Mouse (Mus musculus): ENCODE measurements at regions not wholly inside any gene's neighbourhood (a gene's known extent, or its start where the extent isn't known, plus 50 kb on each side); places are given as distances from the start of the nearest gene placed in this dataset.

- 77% methylated on average over 3 of the region's 3 CpGs for WGBS
Observed at GRCm38 (mm10) chr9:122637591-122637990, 109.6 kb upstream of the Topaz1 start.

GRCm38 (mm10) chr9:122639239-122639638 is 107.9 kb upstream of the Topaz1 start:
- no peak for DNase-seq (ENCODE audit: low spot score)
- Histone ChIP-seq H3K9me3 (no peaks in the 10 kb centered on the region), H3K27me3 (replicated peaks; ENCODE audit: low read depth, poor library complexity, severe bottlenecking) (no peaks in the 10 kb centered on the region; the same call in none of the 2 replicates), H3K27ac (replicated peaks) (no peak overlapping the region), H3K4me3 (no peak overlapping the region), H3K4me1 (no peaks in the 10 kb centered on the region), H3K36me3 (replicated peaks) (no peaks in the 10 kb centered on the region)
- 91% methylated on average over 4 of the region's 4 CpGs for WGBS

More at GRCm38 (mm10) chr9:122637591-122637990, 109.6 kb upstream of the Topaz1 start:
- Histone ChIP-seq H3K27ac (replicated peaks) (no peak overlapping the region), H3K9me3 (no peaks in the 10 kb centered on the region), H3K27me3 (replicated peaks; ENCODE audit: low read depth, poor library complexity, severe bottlenecking) (no peaks in the 10 kb centered on the region; the same call in 1 of the 2 replicates), H3K4me1 (no peaks in the 10 kb centered on the region), H3K36me3 (replicated peaks) (no peaks in the 10 kb centered on the region), H3K4me3 (no peak overlapping the region)
- no peak for DNase-seq (ENCODE audit: low spot score)

DNA sequence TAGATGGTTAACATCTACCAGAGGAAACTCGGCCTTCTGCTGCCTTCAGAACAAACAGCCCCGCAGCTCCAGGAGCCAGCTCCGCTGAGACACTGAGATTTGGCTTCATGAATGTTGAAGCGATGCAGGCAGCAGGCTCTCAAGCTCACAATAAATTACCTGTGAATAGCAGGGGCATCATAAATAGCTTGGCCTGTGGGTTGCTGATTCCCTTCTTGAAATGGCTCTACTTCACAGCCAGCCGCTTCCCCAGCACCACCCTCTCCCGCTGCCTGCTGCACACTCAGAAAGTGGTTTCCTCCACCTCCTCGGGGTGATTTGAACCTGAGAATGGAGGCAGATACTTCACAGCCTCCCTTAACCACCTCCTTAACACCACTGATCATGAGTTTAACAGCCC is 104.2 kb upstream of the Topaz1 start:
- H3K4me3 ChIP-seq: no peak overlapping the region
- no peaks in the 10 kb centered on the region for H3K4me1 ChIP-seq
- no peaks in the 10 kb centered on the region; the same call in none of the 2 replicates for H3K27me3 ChIP-seq (replicated peaks; ENCODE audit: low read depth, poor library complexity, severe bottlenecking)
- 73% methylated on average over 7 of the region's 7 CpGs for whole genome bisulfite sequencing
- H3K9me3 ChIP-seq: no peaks in the 10 kb centered on the region
- no peak for DNase-seq (ENCODE audit: low spot score)
- no peaks in the 10 kb centered on the region for H3K36me3 ChIP-seq (replicated peaks)
- no peak overlapping the region for H3K27ac ChIP-seq (replicated peaks)

DNA sequence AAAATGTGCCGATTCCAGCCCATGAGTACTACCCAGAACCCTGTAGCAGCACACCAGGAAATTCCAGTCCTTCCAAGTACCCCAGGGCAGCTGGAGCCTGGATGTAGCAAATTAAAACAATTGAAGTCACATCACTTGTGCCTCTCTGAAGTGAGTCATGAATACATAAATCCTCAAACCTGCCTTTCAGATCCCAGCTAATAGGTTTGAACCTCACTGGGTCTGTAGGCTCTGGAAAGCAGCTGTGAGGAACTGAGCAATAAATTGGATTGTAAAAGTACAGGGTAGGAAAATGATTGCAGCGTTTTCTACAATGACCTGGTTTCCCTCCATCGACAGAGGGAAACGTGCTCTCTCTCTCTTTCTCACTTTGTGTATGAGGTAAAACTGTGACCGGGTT is 101.6 kb upstream of the Topaz1 start:
- Histone ChIP-seq H3K27me3 (replicated peaks; ENCODE audit: low read depth, poor library complexity, severe bottlenecking) (no peaks in the 10 kb centered on the region; the same call in 1 of the 2 replicates), H3K36me3 (replicated peaks) (no peaks in the 10 kb centered on the region), H3K9me3 (no peaks in the 10 kb centered on the region), H3K27ac (replicated peaks) (no peak overlapping the region), H3K4me3 (no peak overlapping the region), H3K4me1 (no peaks in the 10 kb centered on the region)
- WGBS: 73% methylated on average over 5 of the region's 5 CpGs
- no peak for DNase-seq (ENCODE audit: low spot score)

DNA sequence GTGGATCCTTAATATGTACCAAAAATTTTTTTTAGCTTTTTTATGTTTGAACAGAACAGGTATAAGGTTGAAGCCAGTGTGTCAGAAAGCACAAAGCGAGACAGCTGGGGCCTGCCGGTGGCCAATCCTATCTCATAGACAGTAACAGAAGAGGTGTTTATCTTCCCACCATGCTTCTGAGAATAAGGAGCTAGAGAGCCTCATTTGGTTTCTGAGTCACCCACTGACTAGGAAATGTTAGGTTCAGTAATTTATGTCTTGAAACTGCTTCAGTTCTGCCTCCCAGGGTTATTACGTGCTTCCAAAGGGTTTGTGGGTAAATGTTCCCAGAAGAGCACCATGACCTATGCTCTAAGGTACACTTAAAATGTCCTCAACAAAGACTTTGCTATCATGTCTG is 96.3 kb upstream of the Topaz1 start:
- Histone ChIP-seq H3K27me3 (replicated peaks; ENCODE audit: low read depth, poor library complexity, severe bottlenecking) (no peaks in the 10 kb centered on the region), H3K4me1 (no peaks in the 10 kb centered on the region), H3K9me3 (no peaks in the 10 kb centered on the region), H3K36me3 (replicated peaks) (no peaks in the 10 kb centered on the region), H3K4me3 (no peak overlapping the region), H3K27ac (replicated peaks) (no peak overlapping the region)
- DNase-seq (ENCODE audit: low spot score): no peak
- 92% methylated on average over 3 of the region's 3 CpGs for WGBS

DNA sequence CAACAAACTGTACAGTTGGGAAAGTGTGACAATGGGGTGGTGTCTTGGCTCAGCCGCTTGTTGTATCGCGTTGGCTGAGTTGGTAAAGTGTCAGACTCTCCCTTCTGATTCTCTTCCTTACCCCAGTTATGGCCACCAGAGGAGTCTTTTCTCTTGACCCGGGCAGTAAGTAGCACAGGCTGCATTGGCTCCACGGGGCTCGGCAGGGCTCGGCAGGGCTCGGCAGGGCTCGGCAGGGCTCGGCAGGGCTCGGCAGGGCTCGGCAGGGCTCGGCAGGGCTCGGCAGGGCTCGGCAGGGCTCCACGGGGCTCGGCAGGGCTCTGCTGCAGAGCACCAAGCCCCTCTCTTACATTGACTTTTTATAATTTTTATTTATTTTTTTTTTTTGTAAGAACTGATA is 91.6 kb upstream of the Topaz1 start:
- Histone ChIP-seq H3K36me3 (replicated peaks) (no peaks in the 10 kb centered on the region), H3K9me3 (no peaks in the 10 kb centered on the region), H3K27me3 (replicated peaks; ENCODE audit: low read depth, poor library complexity, severe bottlenecking) (no peaks in the 10 kb centered on the region), H3K4me3 (no peak overlapping the region), H3K4me1 (peaks cover 7% of the 10 kb centered on the region), H3K27ac (replicated peaks) (no peak overlapping the region)
- DNase-seq (ENCODE audit: low spot score): peak; percentile 18
- 54% methylated on average over 17 of the region's 17 CpGs for WGBS

GRCm38 (mm10) chr9:122660050-122660449 is 87.1 kb upstream of the Topaz1 start:
- 74% methylated on average over 9 of the region's 9 CpGs for WGBS
- no peak overlapping the region for H3K4me3 ChIP-seq
- DNase-seq (ENCODE audit: low spot score): no peak
- no peaks in the 10 kb centered on the region for H3K36me3 ChIP-seq (replicated peaks)
- H3K4me1 ChIP-seq: peaks cover 7% of the 10 kb centered on the region
- no peaks in the 10 kb centered on the region for H3K9me3 ChIP-seq
- no peak overlapping the region for H3K27ac ChIP-seq (replicated peaks)
- H3K27me3 ChIP-seq (replicated peaks; ENCODE audit: low read depth, poor library complexity, severe bottlenecking): no peaks in the 10 kb centered on the region

DNA sequence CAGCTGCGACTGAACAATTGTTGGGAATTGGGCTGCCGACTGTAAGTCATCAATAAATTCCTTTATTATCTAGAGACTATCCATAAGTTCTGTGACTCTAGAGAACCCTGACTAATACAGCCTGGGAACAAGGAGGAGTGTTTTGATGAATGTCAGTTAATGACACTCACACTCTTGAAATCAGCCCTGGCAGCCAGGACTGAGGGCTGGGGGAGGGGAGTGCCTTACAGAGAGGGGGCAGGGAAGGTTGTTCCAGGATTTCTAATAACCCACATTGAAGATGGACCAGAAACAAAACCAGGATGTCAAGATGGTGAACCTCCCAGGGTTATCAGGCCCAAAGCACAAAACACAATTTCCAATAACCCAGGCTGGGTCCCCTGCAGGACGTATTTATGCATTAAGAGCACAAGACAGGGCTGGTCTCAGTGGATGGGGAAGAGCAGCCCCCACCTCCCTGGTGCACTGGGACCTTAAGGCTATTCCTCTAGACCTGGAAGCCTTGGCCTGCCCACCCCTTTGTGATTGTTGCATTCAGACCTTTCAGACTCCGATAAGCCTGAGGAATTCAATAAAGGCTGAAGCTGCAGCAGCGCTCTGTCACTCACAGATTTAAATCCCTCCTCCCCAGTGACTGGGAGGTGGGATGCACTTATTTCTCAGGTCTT is 80.0 kb upstream of the Topaz1 start:
- Histone ChIP-seq H3K4me3 (no peak overlapping the region), H3K36me3 (replicated peaks) (no peaks in the 10 kb centered on the region), H3K9me3 (no peaks in the 10 kb centered on the region), H3K4me1 (peaks cover 12% of the 10 kb centered on the region), H3K27ac (replicated peaks) (no peak overlapping the region), H3K27me3 (replicated peaks; ENCODE audit: low read depth, poor library complexity, severe bottlenecking) (peaks cover 5% of the 10 kb centered on the region; the same call in 1 of the 2 replicates)
- 32% methylated on average over 4 of the region's 5 CpGs for WGBS
- DNase-seq (ENCODE audit: low spot score): no peak

DNA sequence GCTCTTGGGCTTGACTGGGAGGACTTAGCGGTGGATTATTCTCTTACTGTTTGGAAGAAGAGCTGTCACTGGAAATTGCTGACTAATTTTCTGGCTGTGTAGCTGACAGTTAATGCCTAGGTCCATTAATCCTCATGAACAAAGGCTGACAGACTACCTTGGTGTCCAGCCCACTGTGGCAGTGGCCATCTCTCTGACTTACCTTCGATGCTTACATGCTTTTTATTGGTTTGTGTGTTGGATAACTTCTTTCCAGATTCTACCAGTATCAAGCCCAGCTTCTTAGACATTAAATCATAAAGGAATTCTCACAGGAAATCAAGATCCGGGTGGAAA is 79.5 kb upstream of the Topaz1 start:
- Histone ChIP-seq H3K36me3 (replicated peaks) (no peaks in the 10 kb centered on the region), H3K27me3 (replicated peaks; ENCODE audit: low read depth, poor library complexity, severe bottlenecking) (peaks cover 5% of the 10 kb centered on the region; the same call in 1 of the 2 replicates), H3K4me1 (peaks cover 14% of the 10 kb centered on the region), H3K9me3 (no peaks in the 10 kb centered on the region), H3K27ac (replicated peaks) (no peak overlapping the region), H3K4me3 (no peak overlapping the region)
- 61% methylated on average over 3 of the region's 3 CpGs for WGBS
- no peak for DNase-seq (ENCODE audit: low spot score)

GRCm38 (mm10) chr9:122673777-122674176 is 73.4 kb upstream of the Topaz1 start:
- Histone ChIP-seq H3K4me1 (peaks cover 21% of the 10 kb centered on the region), H3K27ac (replicated peaks) (no peak overlapping the region), H3K9me3 (no peaks in the 10 kb centered on the region), H3K27me3 (replicated peaks; ENCODE audit: low read depth, poor library complexity, severe bottlenecking) (no peaks in the 10 kb centered on the region), H3K36me3 (replicated peaks) (no peaks in the 10 kb centered on the region), H3K4me3 (no peak overlapping the region)
- 90% methylated on average over 3 of the region's 3 CpGs for WGBS
- DNase-seq (ENCODE audit: low spot score): no peak

- H3K36me3 ChIP-seq (replicated peaks): no peaks in the 10 kb centered on the region
- no peaks in the 10 kb centered on the region for H3K9me3 ChIP-seq
- peaks cover 28% of the 10 kb centered on the region for H3K4me1 ChIP-seq
- no peak overlapping the region for H3K27ac ChIP-seq (replicated peaks)
- 77% methylated on average over 14 of the region's 14 CpGs for WGBS
- no peak for DNase-seq (ENCODE audit: low spot score)
- H3K4me3 ChIP-seq: no peak overlapping the region
- no peaks in the 10 kb centered on the region for H3K27me3 ChIP-seq (replicated peaks; ENCODE audit: low read depth, poor library complexity, severe bottlenecking)
Observed at GRCm38 (mm10) chr9:122678001-122678696, 69.0 kb upstream of the Topaz1 start.

GRCm38 (mm10) chr9:122687170-122687569 is 60.0 kb upstream of the Topaz1 start:
- Histone ChIP-seq H3K9me3 (no peaks in the 10 kb centered on the region), H3K27ac (replicated peaks) (no peak overlapping the region), H3K4me3 (no peak overlapping the region), H3K36me3 (replicated peaks) (no peaks in the 10 kb centered on the region), H3K4me1 (0 out of 2 replicates have a peak, but pooled peaks cover 6% of the 10 kb centered on the region), H3K27me3 (replicated peaks; ENCODE audit: low read depth, poor library complexity, severe bottlenecking) (no peaks in the 10 kb centered on the region)
- no peak for DNase-seq (ENCODE audit: low spot score)
- 22% methylated on average over 4 of the region's 4 CpGs for WGBS

DNA sequence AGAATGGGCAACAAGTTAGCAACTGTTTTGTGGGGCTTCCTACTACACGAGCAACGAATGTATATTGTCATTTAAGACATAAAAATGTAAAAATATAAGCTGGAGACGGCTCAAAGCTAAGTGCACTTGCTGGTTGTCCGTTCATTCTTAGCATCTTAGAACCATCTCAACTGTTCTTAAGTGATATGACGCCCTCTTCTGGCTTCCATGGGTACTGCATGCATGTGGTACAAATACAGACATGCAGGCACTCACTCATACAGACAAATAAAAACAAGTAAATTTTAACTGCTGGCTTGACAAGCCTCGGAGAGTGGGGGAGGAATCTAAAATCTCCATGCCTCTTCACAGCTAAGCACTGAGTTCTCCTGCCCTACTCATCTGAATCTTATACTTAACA is 55.3 kb upstream of the Topaz1 start:
- WGBS: 70% methylated on average over 6 of the region's 6 CpGs

More for the DNA sequence above, 55.3 kb upstream of the Topaz1 start:
- Histone ChIP-seq H3K27me3 (replicated peaks; ENCODE audit: low read depth, poor library complexity, severe bottlenecking) (no peaks in the 10 kb centered on the region), H3K27ac (replicated peaks) (no peak overlapping the region), H3K36me3 (replicated peaks) (no peaks in the 10 kb centered on the region), H3K9me3 (no peaks in the 10 kb centered on the region), H3K4me3 (no peak overlapping the region), H3K4me1 (peaks cover 12% of the 10 kb centered on the region)
- DNase-seq (ENCODE audit: low spot score): no peak
